Mouse (Mus musculus) thymus, adult 18-20 months (tissue): ENCODE data around the gene Pet117.
A peak's percentile ranks its signal among the peaks of the same experiment; 100 is the strongest.
"Not testable (repeated sequence)": the region's sequence is repeated elsewhere in the genome, so short reads cannot be mapped to it uniquely, and the experiment has no call there.

Source experiments
- DNase-seq, 2 experiments: peaks; one replicate each; pipeline ENCODE4 v3.0.0; 2022; ENCODE audit warnings: mixed read lengths in 2 of 2

Pet117 gene

DNA sequence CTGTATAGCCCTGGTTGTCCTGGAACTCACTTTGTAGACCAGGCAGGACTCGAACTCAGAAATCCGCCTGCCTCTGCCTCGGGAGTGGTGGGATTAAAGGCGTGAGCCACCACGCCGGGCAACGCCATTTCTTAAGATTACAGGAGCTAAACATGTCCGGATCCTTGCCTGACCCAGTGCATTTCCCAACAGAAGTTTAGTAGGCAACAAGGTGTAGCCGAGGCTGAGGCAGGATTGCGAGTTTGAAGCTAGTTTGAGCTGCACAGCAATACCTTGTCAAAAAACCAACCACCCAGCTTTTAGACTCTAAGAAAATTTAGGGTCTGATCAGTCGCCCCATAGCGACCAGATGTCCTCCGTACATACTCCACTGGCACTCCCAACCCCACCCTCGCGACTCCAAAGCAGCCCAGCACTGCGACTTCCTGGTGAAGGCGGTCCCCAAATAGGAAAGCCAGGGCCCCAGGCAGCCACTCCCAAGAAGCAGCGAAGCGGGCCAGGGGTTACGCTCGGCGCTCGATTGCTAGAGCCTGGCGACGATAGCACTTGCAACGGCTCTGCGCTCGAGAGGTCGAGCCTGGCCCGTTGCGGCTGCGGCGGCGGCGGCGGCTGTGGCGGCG lies at the start of gene Pet117, which contains the start of gene Kat14:
Gene Pet117 (plus strand): TSS at position 597 of the 620 bp plus-strand sequence.
Gene Kat14 (plus strand): TSS at position 584 of the 620 bp plus-strand sequence.
- peak; percentile 88 to 93 for DNase-seq

DNA sequence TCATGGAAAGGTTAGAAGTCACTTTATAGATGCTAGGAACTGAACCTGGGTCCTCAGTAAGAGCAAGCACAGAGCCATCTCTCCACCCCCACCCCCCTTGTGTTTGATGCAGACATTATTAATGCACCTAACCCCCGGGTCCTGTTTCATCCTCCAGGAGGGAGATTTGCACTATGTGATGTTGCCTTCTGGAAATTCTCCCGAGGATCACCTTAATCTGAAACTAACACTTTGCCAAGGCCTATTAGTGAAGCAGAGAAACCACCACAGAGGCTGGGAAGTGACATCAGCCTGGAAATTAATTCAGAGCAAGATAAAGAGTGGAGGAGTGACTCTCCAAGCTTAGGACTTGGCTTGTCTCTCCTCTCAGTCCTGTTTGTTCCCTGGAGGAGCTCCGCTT lies 44.6 kb upstream of the Pet117 start:
- no peak for DNase-seq

DNA sequence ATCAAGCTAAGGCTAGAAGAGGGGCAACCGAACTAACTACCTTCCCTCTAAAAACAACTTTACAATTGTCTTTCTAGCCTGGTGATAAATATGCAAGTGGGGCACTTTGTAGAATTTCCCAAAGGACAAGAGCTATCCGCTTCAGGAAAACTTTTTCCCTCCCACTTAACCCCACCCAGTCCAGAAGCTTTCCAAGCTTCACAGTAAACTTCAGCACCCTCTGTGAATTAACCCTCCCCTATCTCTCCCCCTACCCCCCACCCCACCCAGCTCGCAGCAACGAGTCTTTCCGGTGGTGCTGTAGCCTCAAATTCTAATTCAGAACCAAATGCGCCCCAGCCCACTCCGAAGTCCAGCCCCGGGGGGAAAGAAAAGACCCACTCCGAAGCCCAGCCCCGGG lies 39.3 kb upstream of the Pet117 start:
- DNase-seq: no peak

DNA sequence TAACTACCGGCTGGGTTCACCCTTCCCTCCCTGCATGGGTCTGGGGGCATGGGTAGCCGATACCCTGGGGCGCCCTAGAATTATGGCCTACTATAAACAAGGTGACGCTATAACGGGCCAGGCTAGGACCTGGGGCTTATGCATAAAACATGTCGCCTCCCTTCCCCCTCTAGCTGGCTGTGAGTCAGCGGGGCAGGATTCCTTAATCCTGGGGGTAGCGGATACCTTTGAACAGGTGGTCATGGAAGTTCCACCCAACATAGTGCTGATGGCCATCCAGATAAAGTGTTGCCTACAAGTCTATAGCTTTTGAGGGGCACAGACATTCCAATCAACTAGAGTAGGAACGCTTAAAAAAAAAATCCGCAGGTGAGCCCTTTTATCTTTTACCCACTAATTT lies 38.9 kb upstream of the Pet117 start:
- DNase-seq: no peak

DNA sequence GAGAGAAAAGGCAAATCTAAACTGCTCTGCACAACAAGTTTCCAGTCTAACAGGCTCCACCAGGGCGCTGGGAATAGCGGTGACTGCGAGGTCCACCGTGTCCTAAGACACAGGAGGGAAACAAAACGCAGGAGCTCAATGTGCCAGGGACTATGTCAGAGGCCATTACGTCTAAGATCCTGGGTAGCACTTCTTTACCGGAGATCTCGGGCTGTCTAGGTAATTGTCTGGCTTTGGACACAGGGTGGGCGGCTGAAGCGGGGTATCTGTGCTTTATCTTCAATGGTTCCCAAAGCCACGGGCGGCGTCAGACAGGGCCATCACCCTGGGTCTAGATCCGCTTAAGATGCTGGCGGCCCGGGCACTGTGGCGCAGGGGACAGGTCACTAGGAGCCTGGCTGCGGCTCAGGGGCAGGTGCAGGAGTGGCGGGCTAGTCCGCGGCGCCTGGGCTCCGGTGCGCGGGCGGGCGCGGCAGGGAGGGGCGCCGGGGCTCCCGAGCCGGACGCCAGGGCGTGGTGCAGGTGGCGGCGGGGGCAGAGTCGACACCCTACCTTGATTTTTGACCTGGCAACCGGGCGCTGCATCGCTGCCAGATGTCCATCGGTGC lies 38.3 kb upstream of the Pet117 start:
- no peak for DNase-seq

DNA sequence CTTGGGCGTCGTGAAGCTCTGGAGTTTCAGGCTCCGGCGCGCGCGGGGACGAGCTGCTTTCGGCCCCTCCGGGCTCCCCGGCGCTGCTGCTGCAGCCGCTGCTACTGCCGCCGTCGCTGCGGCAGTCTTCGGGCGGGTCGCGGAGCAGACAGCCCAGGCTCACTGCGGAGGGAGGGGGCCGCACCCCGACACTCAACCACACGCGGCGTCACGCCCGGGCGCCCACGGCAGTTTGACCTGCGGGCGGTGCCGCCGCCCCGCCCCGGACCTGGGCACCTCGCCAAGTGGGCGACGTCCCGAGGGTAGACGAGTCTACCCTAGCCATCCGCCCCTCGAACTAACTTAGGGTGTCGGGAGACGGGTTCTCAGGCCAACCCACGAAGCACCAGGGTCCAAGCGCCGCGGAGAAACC lies 37.8 kb upstream of the Pet117 start:
- DNase-seq: no peak

DNA sequence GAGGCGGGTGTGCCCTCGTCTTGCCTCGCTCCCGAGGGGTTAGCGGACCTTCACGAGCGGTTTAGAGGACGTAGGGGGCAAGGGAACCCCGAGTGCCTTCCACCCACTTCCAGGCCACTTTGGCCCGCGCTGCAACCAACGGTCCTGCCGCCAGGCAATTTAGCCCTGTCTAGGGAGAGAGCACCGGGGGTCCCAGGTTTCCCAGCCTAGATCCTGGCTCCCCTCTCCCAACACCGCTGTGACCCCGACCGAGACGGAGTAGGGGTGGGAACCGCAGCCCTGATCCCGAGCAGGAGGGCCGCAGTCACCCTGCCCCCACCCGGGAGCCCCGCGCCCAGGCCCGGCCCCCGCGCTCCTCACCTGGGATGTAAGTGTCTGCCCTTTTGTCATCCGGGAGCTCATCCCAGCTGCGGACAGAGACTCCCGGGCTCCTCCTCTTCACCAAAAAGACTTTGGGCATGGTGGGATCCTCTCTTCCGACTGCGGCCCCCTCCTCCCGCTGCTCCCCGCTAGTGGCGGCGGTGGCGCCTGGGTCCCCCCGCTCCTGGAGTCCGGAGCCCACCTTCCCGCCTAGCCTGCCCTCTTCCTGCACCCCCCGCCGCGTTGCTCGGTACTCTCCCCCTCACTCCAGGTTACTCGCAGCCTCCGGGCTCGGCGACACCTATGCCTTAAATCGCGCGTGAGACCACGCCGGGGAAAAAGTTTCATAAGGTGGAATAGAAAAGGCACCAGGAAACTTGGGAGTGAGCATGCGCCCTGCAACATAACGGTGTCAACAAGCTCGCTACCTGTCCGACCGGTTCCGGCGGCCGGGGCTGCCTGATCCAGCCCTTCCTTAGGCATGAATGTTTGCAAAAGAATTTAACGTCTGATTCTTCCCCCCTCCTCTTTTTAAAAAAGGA lies 37.1 kb upstream of the Pet117 start, which contains the start of gene Ovol2:
Gene Ovol2 (minus strand): TSS at position 746 of the 902 bp plus-strand sequence.
- DNase-seq: no peak

DNA sequence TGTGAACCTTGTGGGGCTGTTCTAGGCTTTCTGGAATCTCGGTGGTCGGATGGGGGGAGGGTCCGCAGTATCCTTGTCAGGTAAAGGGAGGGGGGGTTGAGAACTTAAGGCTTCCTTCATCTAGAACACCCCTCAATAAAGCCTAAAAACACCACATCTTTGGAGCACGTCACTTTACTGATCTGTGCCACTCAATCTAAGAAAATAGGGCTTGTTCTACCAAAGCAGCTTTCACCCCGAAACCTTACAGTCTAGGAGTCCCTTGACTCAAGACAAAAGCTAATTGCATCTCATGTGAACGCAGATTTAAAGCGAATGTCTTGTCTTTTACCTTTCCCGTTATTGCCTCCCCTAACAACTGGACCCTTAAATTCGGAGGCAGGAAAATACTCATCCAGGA lies 36.3 kb upstream of the Pet117 start:
- DNase-seq: no peak

DNA sequence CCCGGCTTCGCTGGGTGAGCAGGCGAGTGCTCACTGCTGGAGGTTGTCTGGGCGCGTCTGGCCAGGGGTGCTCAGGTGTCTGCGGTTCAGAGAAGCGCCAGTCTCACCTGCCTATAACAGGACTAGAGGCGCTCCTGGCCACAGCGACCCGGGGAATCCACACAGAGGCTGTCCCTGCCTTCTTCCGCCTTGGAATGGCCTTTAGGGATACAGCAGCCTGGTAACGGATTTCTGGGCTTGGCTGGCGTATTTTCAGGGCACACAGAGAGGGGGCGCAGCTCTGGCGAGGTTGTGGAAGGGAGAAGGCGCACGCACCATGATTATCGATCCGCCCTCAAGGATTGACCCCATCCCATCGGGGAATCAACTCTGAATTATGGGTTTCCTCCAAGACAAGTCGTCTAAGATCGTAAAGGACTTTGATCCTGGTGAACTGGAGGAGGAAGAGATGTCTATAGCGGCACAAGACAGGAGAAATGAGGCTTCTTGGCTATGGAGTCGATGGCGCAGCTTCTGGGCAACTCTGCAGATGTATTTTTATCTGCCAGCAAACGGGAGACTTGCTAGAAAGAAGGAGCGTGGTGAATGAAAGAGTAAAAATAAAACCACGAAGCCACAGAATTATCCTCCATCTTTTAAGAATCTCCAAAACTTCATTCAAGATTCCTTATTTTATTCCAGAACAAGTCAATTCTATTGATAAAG lies 35.5 kb upstream of the Pet117 start:
- no peak for DNase-seq

DNA sequence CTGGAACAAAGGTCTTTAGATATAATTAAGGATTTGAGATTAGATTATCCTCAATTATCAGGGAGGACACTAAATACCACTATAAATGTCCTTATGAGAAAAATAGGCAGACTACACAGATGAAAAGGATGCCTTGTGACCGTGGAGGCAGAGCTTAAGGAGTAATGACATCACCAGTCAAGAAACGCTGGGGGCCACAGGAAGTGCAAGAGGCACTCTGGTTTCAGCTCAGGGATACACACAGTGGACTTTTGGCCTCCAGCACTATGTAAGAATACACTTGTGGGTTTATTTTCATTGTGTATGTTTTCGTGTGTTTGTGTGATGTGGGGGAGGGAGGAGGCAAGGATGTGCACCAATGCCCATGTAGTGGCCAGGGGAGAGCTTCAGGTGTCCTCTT lies 31.6 kb upstream of the Pet117 start:
- DNase-seq: no peak

DNA sequence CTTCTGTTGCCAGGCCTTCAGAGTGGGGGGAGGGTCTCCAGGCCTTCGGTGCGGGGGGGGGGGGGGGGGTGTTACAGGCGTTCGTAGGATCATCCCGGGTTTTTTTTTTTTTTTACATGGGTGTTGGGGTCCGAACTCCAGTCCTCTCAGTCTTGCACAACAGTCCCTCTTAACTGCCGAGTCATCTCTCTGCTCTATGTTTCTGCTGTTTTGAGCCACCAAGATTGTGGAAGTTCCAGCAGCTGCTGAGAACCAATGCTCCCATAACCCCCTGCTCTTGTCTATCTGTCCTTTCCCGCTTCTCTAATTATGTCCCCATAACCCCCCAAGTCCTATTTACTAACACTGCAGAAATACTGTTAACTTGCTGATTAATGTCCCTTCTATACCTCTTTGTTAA lies 31.1 kb upstream of the Pet117 start:
- no peak for DNase-seq

DNA sequence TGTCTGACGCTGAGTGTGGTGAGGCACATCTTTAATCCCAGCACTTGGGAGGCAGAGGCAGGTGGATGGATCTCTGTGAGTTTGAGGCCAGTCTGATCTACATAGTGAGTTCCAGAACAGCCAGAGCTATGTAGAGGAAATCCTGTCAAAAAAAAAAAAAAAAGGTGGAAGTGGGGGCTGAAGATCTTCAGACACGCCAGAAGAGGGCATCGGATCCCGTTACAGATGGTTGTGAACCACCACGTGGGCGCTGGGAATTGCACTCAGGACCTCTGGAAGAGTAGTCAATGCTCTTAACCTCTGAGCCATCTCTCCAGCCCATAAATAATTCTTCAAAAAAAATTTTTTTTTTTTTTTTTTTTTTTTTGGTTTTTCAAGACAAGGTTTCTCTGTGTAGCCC lies 30.6 kb upstream of the Pet117 start:
- not testable (repeated sequence) for DNase-seq

DNA sequence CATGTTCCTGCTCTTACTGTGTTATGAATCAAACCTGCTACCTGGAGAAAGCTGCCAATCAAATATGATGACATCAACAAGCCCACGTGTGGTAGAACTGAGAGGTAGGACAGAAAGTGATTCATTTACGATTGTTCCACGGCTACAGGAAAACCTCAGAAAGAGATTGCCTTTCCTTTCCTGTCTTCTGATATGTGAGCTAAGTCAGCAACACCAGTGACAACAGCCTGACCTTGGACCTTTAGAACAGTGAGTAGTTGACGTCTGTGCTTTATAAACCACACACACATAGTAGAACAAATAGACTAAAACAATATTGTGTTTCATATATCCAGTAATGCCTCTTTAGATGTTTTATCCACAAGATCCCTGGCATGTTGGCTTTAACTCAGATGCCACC lies 25.6 kb upstream of the Pet117 start:
- DNase-seq: no peak

DNA sequence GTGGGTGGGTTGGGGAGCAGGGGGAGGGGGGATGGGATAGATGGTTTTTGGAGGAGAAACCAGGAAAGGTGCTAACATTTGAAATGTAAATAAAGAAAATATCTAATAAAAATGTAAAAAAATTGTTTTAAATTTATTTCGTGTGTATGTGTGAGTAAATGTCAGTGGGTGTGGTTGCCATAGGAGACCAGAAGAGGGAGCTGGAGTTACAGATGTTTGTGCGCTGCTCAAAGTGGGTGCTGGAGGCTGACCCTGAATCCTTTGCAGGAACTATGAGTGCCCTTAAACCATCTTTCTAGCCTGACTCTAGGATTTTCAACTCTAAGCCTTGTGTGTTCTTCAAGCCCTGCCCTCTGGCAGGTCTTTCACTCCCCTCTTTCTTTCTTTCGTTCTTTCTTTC lies 20.3 kb upstream of the Pet117 start:
- no peak for DNase-seq

DNA sequence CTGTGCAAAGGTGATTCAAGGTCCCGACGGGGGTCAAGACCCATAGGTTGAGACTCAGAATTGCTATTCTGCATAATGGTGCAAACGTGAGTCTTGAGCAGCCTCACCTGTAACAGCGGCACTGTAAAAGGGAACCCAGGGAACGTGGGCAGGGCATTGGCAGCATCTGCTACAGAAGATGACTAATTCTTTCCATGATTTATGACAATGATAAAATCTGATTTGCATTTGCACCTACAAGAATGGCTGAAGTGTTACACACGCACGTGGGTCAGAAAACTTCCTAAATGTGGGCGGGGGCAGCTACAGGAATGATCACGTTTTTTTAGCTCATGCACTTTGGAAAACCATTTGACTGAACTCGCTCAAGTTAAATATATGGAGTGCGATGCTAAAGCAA lies 16.0 kb upstream of the Pet117 start:
- no peak for DNase-seq

DNA sequence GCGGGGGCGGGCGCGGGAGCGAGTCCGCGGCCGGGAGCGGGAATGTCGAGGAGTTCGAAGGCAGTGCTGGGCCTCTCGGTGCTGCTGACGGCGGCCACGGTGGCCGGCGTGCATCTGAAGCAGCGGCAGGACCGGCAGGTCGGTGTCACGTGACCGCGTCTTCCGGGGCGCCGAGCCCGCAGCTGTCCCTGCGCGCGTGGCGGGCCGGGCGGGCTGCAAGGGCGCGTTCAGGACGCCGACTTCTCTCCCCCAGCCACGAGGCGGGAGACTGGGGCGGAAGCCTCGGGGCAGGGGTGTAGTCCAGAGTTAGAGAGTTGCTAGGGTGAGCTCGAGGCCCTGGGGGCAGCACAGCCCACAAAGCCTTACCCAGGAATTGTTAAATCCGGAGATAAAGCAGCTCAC lies 225 bp downstream of the Pet117 start:
- peak; percentile 75 to 77 for DNase-seq

DNA sequence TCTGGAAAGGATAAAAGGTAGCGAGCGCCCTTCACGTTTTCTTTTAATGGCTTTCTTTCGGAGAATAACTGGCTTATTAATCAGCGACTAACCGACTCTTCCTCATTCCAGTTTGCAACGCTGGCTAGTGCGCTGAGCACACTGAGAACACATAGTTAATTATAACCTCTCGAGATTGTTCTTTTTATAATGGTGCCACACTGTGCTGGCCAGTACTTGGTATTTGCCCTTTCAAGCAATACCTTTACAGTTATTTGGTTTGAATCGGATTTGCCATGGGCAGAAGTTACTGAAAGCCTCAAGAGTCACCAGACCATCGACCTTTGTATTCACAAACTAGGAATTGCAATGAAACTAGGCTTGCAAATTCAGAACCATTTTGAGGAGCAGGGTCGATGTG lies 715 bp downstream of the Pet117 start:
- no peak for DNase-seq

DNA sequence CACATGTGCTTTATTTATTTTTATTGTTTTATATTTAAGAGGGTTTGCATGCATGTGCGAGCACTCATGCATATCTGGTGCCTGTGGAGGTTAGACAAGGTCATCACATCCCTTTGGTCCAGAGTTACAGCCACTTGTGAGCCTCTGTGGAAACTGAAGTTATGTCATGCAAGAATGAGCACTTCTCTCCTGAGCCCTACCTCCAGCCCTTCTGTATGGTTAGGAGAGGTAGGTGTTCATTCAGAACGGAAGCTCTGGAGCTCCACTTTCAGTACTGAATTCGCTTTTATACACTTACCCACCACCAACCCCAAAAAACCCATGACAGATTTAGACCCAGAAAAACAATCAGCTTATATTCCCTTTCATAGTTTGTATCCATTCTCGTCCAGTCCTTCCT lies 2.8 kb downstream of the Pet117 start:
- no peak for DNase-seq

DNA sequence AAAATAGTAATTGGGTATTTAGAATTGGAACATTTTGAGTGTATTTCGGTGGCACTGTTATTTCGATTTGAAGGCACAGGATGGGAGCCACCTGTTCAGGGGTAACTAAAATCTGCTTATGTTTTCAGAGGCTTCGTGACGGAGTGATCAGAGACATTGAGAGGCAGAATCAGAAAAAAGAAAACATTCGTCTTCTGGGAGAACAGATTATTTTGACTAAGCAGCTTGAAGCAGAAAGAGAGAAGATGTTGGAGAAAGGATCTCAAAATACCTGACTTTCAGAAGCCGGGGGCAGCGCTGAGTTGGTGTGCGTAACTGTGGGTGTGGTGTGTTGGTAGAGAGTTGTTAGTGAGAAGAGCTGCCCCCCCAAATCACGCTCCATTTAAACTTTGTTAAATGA lies 4.3 kb downstream of the Pet117 start:
- DNase-seq: no peak

DNA sequence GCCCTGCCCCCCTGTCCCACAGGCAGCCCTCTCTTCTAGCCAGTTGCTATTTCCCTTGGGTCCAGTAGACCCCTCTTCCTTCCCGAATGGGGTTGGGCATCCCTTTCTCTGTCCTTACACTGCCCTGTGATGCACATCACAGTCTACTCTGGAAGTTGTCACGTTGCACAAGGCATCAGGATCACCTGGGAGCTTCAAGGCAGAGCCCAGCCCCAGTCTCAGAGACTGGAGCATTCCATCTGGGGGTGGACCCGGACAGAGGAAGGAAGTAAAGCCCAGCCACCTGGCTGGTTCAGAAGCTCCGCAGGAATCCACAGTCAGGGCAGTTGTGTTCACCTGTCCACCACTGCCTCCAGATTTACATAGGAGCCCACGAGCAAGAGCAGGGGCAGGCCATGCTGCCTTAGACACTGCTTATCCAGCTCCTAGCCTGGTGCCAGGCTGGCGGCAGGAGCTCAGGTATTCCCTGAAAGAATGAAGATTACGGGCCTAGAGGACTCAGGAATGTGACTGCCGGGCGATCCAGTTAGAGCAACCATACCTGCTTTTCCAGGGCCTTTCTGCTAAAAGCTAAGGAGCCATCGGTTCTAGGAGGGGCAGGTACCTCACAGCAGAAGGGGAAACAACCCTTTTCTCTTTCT lies 6.4 kb downstream of the Pet117 start:
- DNase-seq: no peak

DNA sequence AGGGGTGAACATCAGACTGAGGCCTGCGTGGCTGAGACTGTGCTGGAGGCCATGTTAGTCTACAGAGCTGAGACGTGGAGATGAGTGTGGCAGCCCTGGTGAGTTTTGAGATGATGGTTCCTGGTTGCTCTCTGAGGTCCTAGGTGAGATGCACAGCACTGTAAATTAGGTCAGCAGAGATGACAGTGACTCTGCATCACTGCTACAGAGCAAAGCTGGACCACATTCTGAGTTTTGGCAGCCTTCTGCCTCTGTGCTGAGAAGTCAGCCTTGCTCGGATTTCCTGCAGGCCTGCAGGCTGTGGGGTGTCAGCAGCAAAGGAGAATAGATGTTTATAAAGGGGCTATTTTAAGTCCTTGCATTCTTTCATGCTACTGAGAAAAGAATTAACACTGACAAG lies 12.5 kb downstream of the Pet117 start:
- no peak for DNase-seq

DNA sequence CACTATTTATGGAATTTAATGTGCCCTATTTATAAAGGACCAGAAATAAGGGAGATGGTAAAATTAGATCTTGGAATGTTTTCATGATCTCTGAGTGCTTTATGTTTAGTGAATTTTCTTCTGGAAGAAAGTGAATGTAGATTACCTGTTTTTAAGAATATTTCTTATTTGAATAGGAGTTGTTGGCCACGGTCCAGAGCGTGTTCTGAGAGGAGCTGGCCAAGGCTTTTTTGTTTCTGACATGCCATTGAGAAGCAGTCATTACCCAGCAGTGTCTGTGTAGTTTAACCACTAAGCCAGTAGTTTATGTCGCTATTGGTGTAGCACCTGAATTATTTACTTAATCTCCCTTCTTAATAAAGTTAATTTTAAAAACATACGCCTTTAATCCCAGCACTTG lies 12.9 kb downstream of the Pet117 start:
- DNase-seq: no peak
